Mouse (Mus musculus) C2C12 (cell line): ENCODE measurements around the gene Prr15l. TPM values are rescaled to one million over a fixed set of nuclear protein-coding genes. Genes with fewer than 3 reads are reported as not detected.

Experiments
- H3K27me3 ChIP-seq: one replicate; pipeline ENCODE4 v1.6.1; 2011; ENCODE audit not compliant: control insufficient read depth, insufficient read depth, insufficient read length
- H3K36me3 ChIP-seq: one replicate; pipeline ENCODE4 v1.6.1; 2011; ENCODE audit not compliant: control insufficient read depth, insufficient read depth
- H3K4me3 ChIP-seq: one replicate; pipeline ENCODE4 v1.5.1; 2011; ENCODE audit warnings: mild to moderate bottlenecking, control low read depth; ENCODE audit not compliant: poor library complexity, insufficient read depth, severe bottlenecking
- H3K79me2 ChIP-seq: one replicate; pipeline ENCODE4 v1.6.1; 2011; ENCODE audit not compliant: control insufficient read depth, insufficient read depth
- H3K79me3 ChIP-seq: one replicate; pipeline ENCODE4 v1.6.1; 2011; ENCODE audit warnings: low read depth, control low read depth
- H3ac ChIP-seq: one replicate; pipeline ENCODE3; 2011; ENCODE audit warnings: low read depth; ENCODE audit not compliant: control insufficient read depth, insufficient read length
- CTCF ChIP-seq: IDR thresholded peaks from one replicate; pipeline ENCODE4 v1.5.1; 2011; ENCODE audit not compliant: control insufficient read depth, insufficient read depth, insufficient read length
- MYOG ChIP-seq: IDR thresholded peaks from one replicate; pipeline ENCODE4 v1.6.1; 2011; ENCODE audit not compliant: control insufficient read depth, insufficient read length; ENCODE audit errors: extremely low read depth
- polyA plus RNA-seq: library from polyadenylated mRNA; unstranded; fragments of >200 nt; fragmentation: generic; extraction: Trizol; gene quantifications from one replicate; pipeline ENCODE4 v1.2.1, GENCODE M21; 2012; ENCODE audit warnings: missing spikeins

Gene Prr15l
- polyA plus RNA-seq, 1 experiment, result 0.01 TPM

DNA sequence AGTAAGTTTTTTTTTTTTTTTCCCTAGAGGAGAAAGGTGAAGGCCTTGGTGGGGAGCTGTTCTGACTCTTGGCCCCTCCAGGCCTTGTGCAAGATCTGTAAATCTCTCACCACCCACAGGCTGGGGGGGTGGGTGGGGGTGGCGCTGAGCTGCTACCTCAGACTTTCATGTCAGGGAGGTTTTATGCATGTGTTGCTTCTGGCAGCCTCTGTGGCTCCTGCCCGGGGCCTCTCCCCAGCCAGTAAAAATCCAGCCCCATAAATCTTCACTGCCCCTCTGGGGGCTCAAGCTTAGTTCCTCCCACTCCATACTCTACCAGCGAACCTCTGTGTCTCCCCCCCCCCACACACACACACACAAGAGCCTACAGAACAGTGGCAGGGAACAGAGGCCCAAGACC, 58.6 kb downstream of the Prr15l start:
- no peaks in the 10 kb centered on the region for H3K36me3 ChIP-seq
- no peak overlapping the region for H3K4me3 ChIP-seq
- TF ChIP-seq CTCF, result no peak
- no peak for TF ChIP-seq MYOG
- H3ac ChIP-seq, result no peak overlapping the region
- no peaks in the 10 kb centered on the region for H3K79me3 ChIP-seq
- no peaks in the 10 kb centered on the region for H3K27me3 ChIP-seq
- no peaks in the 10 kb centered on the region for H3K79me2 ChIP-seq

Other genes with a start within 250 kb of the Prr15l start
- 17.6 TPM for gene Snx11, start 150.5 kb upstream of the Prr15l start, polyA plus RNA-seq
- 43.8 TPM for gene Cbx1, start 139.0 kb upstream of the Prr15l start, polyA plus RNA-seq
- gene Nfe2l1, start 98.1 kb upstream of the Prr15l start, polyA plus RNA-seq, result 89.3 TPM
- 29.0 TPM for gene Copz2, start 78.2 kb upstream of the Prr15l start, polyA plus RNA-seq
- 33.1 TPM for gene Cdk5rap3, start 11.6 kb upstream of the Prr15l start, polyA plus RNA-seq
- 8.5 TPM for gene Pnpo, start 15.9 kb downstream of the Prr15l start, polyA plus RNA-seq
- gene Sp2, start 54.9 kb downstream of the Prr15l start, polyA plus RNA-seq, result 13.9 TPM
- 5.5 TPM for gene Sp6, start 85.3 kb downstream of the Prr15l start, polyA plus RNA-seq
- gene Scrn2, start 101.8 kb downstream of the Prr15l start, polyA plus RNA-seq, result 21.1 TPM
- 1.0 TPM for gene Lrrc46, start 113.3 kb downstream of the Prr15l start, polyA plus RNA-seq
- gene Mrpl10, start 113.5 kb downstream of the Prr15l start, polyA plus RNA-seq, result 77.5 TPM
- 1.8 TPM for gene Osbpl7, start 122.5 kb downstream of the Prr15l start, polyA plus RNA-seq
- gene Tbx21, start 187.2 kb downstream of the Prr15l start, polyA plus RNA-seq, result not detected
- 0.46 TPM for gene Tbkbp1, start 223.4 kb downstream of the Prr15l start, polyA plus RNA-seq